Mouse (Mus musculus) WW6 (cell line): ENCODE measurements around the gene Cpeb3.
"Not testable (repeated sequence)": the region's sequence is repeated elsewhere in the genome, so short reads cannot be mapped to it uniquely, and the experiment has no call there.

Experiments used
- DNase-seq: peaks from one replicate; pipeline ENCODE4 v3.0.0-alpha.2; 2013; ENCODE audit warnings: low read depth, low spot score

Gene Cpeb3

DNA sequence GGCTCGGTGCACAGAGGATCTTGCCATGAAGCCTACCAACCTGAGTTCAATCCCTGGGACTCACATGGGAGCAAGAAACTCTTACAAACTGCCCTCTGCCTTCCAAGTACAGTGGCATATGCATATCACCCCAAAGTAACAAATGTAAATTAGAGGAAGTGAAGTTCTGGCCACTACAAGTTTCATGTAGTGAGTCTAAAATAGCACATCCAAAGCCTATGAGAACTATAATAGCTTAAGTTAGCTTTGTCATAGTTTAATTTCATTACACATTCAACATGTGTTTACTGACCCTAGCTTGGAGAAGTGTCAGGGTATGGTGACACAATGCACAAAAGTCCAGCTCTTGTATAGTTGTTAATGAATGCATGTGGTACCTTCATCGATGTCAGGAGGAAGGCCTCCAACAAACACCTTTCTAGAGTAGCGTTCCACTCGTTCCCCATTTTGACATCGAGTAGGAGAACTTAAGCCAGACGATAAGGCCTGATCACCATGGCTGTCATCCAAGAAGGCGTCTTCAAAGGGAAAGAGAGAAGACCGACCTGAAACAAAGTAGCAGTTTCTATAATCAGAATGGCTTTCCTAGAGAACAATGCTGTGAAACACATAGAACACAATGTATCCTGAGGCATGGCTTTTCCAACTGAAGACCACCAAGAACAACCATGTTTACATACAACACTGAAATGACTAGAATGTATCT lies 120.2 kb downstream of the Cpeb3 start:
- no peak for DNase-seq

GRCm38 (mm10) chr19:37084546-37084945 lies 123.9 kb downstream of the Cpeb3 start:
- DNase-seq: no peak

GRCm38 (mm10) chr19:37081467-37081866 lies 126.9 kb downstream of the Cpeb3 start:
- DNase-seq: no peak

- DNase-seq: no peak
These were observed 129.2 kb downstream of the Cpeb3 start for GRCm38 (mm10) chr19:37079151-37079550.

GRCm38 (mm10) chr19:37078571-37078970 lies 129.8 kb downstream of the Cpeb3 start:
- DNase-seq: no peak

- no peak for DNase-seq
These were observed 130.3 kb downstream of the Cpeb3 start for GRCm38 (mm10) chr19:37078064-37078463.

GRCm38 (mm10) chr19:37077258-37077657 lies 131.1 kb downstream of the Cpeb3 start:
- DNase-seq: not testable (repeated sequence)

- DNase-seq: no peak
These were observed 131.8 kb downstream of the Cpeb3 start for GRCm38 (mm10) chr19:37076646-37077045.

DNA sequence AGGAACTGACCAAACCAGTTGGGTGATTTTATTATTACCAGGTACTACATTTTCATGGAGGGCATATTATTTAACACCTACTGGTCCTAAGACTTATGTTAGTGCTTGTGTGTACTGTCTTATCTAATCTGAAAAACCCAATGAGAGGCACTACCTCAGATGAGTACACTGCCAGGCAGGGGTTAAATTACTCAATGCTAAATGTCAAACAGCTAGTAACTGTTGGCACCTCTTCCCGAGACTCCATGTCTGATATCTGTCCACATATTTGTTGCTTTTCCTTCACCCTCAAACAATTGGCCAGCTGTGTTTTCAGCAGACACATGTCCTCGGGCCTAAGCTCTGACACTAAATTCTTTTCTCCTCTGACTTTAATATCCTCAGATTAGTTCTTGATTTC lies 132.3 kb downstream of the Cpeb3 start:
- DNase-seq: no peak

DNA sequence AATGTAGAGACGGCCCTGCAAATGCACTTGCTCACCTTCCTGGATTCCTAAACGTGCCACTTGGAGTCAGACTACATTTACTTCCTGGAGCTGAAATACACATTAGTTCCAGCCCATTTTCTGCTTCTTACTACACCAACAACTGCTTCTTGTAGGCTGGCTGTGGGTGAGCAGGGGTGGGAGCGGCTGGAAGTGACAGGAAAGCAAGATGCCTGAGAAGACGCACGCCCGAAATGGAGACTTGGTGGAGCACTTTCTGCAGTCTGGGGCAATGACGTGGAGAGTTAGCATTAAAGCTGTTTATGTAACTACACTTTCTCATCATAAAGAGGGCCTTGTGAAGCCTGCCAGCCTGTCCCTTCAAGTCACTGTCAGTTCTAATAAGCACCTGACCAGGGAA lies 132.7 kb downstream of the Cpeb3 start:
- no peak for DNase-seq

GRCm38 (mm10) chr19:37074726-37075125 lies 133.7 kb downstream of the Cpeb3 start:
- DNase-seq: no peak

DNA sequence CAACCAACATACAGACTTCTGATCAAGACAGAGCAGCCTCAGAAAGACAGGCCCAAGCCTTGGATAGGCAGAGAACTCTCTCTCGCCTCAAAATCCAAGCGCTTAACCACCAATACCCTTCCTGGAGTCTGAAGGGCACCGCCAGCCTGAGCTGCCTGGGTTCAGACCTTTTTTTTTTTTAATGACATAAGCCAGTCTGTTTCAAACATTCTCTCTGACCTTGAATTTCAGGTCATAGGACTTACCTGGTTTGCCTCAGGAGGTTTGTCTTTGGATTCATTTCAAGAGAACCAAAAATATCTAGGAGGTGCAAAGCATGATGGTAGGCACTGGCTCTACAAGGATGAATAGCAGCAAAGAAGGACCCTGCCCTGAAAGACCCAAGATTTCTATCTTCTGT lies 134.1 kb downstream of the Cpeb3 start:
- no peak for DNase-seq

DNA sequence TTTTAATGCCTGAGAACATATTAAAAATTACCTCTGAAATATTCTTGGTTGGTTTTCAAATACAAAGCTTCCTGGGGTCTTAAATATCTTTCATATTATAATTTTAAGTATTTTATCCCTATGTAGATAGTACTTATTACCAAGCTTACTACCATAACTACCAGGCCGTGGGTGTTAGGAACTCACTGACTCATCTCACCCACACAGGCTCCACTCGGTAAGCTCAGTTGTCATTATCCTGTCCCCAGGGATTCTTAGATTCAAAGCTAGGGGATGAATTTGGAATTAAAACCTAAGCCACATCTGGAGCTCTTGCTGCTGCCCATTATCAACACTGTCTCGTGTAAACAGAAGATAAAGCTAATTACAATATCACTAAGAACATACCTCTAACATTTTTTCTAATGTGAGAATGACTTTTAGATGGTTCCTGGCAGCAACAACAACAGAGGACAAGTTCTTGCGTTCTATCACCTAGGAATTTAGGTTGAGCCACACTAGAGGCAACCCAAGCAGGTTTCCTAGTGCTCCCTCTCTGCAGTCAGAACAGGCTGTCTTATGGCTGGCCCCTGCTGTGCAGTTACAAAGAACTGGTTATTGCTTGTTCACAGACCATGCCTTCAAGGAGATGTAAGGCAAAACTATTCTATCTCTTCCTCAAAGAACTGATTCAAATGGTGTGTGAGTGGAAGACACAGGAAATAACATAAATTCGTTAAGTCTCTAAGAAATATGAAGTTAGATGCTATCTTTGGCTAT lies 135.4 kb downstream of the Cpeb3 start:
- DNase-seq: no peak

DNA sequence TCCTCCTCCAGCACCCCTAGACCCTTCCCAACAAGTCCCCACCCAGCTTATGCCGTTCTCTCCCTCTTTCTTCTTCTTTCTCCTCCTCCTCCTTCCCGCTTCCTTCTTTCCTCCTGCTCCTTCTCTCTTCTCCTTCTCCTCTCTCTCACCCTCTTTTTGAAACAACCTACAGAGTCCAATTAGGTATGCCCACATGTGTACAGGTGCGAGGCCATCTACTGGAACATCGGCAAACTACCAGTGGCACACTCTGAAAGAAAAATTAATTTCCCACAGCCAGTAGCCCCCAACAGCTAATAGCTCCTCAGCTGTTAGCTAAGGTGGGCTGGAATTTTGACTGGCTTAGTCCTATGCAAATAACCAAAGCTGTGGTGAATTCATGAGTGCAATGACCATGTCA lies 139.2 kb downstream of the Cpeb3 start:
- no peak for DNase-seq

GRCm38 (mm10) chr19:37060078-37060477 lies 148.3 kb downstream of the Cpeb3 start:
- no peak for DNase-seq

- DNase-seq: no peak
These were observed 148.8 kb downstream of the Cpeb3 start for GRCm38 (mm10) chr19:37059623-37060022.

- DNase-seq: no peak
These were observed 151.1 kb downstream of the Cpeb3 start for GRCm38 (mm10) chr19:37057161-37057905.

DNA sequence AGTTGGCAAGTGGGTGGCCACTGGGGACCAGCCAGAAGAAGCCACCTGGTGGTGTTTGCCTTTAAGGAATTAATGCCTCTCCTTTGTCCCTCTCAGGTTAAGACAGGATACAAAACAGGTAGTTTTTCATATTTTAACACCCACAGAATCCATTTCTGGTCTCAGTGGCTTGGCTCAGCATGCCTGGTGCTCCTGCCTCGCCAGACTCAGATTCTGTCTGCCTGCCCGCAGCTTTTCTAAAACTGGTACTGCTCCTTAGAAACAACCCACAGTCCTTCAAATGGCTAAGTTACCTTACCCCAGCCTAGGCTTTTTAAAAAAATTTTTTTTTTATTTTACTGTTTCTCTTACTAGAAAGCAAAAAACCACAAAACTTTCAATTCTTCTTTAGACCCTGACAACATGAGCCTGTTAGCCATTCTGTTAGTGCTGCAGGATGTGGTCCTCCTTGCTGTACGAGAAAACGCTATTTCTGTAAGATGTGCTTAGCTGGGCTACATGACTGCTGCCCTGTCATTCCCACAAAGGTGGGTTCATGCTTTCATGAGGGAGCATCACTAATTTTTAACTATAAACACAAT lies 152.3 kb downstream of the Cpeb3 start:
- no peak for DNase-seq

GRCm38 (mm10) chr19:37050643-37051345 lies 157.6 kb downstream of the Cpeb3 start:
- DNase-seq: no peak

GRCm38 (mm10) chr19:37048507-37048906 lies 159.9 kb downstream of the Cpeb3 start:
- DNase-seq: no peak

- DNase-seq: no peak
These were observed 164.0 kb downstream of the Cpeb3 start for GRCm38 (mm10) chr19:37044431-37044830.
